Mouse (Mus musculus) limb, embryonic 13.5 days (tissue): ENCODE data around the gene Kdm6b. TPM values are rescaled to one million over a fixed set of nuclear protein-coding genes. Genes with fewer than 3 reads are reported as not detected.

Experiments
- ATAC-seq: fragments of 200-750 bp; cut with Nextera tagmentation; 2 replicates; pipeline ENCODE4 v1.8.0; 2017; ENCODE audit warnings: low read depth, moderate number of reproducible peaks, moderate TSS enrichment; ENCODE audit not compliant: low FRiP score
- H3K27ac ChIP-seq: fragments of 300-500 bp; sonication (generic); 2 replicates; pipeline ENCODE4 v1.5.1; 2015; ENCODE audit warnings: inconsistent platforms, mild to moderate bottlenecking, moderate library complexity
- H3K27me3 ChIP-seq: fragments of 300-500 bp; sonication (generic); 2 replicates; pipeline ENCODE4 v1.6.1; 2015; ENCODE audit warnings: mild to moderate bottlenecking, inconsistent platforms
- H3K36me3 ChIP-seq: fragments of 300-500 bp; sonication (generic); 2 replicates; pipeline ENCODE4 v1.6.1; 2015; ENCODE audit warnings: inconsistent platforms, mild to moderate bottlenecking, moderate library complexity
- H3K4me1 ChIP-seq: fragments of 300-500 bp; sonication (generic); 2 replicates; pipeline ENCODE4 v1.6.1; 2015; ENCODE audit warnings: inconsistent platforms
- H3K4me2 ChIP-seq: fragments of 300-500 bp; sonication (generic); replicated peaks from 2 replicates; pipeline ENCODE4 v1.6.1; 2015; ENCODE audit warnings: inconsistent platforms, mild to moderate bottlenecking, moderate library complexity
- H3K4me3 ChIP-seq: fragments of 300-500 bp; sonication (generic); 2 replicates; pipeline ENCODE4 v1.5.1; 2015; ENCODE audit warnings: moderate library complexity, mild to moderate bottlenecking, inconsistent platforms
- H3K9ac ChIP-seq: fragments of 300-500 bp; sonication (generic); 2 replicates; pipeline ENCODE4 v1.6.1; 2015; ENCODE audit warnings: mild to moderate bottlenecking, inconsistent platforms
- H3K9me3 ChIP-seq: fragments of 300-500 bp; sonication (generic); 2 replicates; pipeline ENCODE4 v1.6.1; 2016; ENCODE audit warnings: inconsistent platforms
- WGBS: fragments of 180-500 bp; shearing (Covaris S2); methylation state at CpG from one replicate; pipeline ENCODE4 v1.1.7; 2015; 5-methylcytosine and 5-hydroxymethylcytosine counted together
- polyA plus RNA-seq: library from polyadenylated mRNA; unstranded; fragments of >200 nt; fragmentation: Nextera tagmentation; extraction: Ambion mirVana; gene quantifications from 2 replicates; pipeline ENCODE4 v1.2.1, GENCODE M21; 2015

Kdm6b gene
- polyA plus RNA-seq, 1 experiment from 2014 or later = 47.3 TPM

DNA sequence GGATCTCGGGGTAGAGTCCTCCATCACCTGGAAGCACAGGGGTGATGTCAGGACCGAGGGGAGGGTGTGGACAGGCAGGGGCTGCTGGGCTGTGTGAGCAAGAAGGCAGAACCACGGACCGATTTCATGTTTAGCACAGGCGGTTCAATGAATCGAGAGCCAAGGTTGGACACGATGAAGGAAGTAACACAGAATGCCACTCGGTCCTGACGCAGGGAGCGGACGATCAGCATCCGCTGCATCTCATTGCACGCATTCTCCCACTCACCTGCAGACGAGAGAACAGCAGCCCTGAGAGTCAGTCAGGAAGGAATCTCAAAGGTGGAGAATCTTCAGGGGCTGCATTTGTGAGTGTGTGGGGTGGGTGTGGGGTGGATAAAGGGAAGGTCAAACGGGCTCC lies 17.2 kb upstream of the Kdm6b start:
- H3K4me1 ChIP-seq = peaks cover 19% of the 10 kb centered on the region
- no peak overlapping the region for H3K27ac ChIP-seq
- ATAC-seq = no peak
- H3K9me3 ChIP-seq = no peaks in the 10 kb centered on the region
- 85% methylated on average over 15 of the region's 15 CpGs for WGBS
- H3K4me2 ChIP-seq = no peak overlapping the region
- H3K4me3 ChIP-seq = no peak overlapping the region
- H3K27me3 ChIP-seq = 0 out of 2 replicates have a peak, but pooled peaks cover 2% of the 10 kb centered on the region
- no peak overlapping the region for H3K9ac ChIP-seq
- no peaks in the 10 kb centered on the region for H3K36me3 ChIP-seq

DNA sequence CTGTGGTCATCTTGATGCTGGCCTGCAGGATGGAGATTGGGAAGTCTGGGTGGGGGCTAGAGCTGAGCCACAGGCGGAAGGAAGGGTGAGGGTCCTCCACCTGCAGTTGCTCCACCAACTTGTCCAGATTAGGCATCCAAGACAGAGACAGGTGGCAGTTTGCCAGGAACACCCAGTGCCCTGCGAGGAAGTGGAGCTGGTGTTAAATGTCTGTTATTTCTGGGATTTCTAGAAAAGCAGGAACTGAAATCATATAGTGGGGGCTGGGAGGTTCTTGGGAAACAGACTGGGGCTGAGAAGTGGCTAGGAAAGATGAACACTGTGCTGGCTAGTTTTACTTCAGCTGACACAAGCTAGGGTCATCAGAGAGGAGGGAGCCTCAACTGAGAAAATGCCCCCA lies 15.8 kb upstream of the Kdm6b start:
- Histone ChIP-seq H3K4me3 (no peak overlapping the region), H3K4me2 (peak overlapping the region; percentile 4; the same call in 1 of the 2 replicates), H3K27ac (no peak overlapping the region; the same call in 1 of the 2 replicates), H3K9me3 (no peaks in the 10 kb centered on the region), H3K9ac (no peak overlapping the region; the same call in 1 of the 2 replicates), H3K36me3 (no peaks in the 10 kb centered on the region), H3K4me1 (peaks cover 19% of the 10 kb centered on the region), H3K27me3 (0 out of 2 replicates have a peak, but pooled peaks cover 2% of the 10 kb centered on the region)
- no peak for ATAC-seq
- 31% methylated on average over 2 of the region's 2 CpGs for WGBS

DNA sequence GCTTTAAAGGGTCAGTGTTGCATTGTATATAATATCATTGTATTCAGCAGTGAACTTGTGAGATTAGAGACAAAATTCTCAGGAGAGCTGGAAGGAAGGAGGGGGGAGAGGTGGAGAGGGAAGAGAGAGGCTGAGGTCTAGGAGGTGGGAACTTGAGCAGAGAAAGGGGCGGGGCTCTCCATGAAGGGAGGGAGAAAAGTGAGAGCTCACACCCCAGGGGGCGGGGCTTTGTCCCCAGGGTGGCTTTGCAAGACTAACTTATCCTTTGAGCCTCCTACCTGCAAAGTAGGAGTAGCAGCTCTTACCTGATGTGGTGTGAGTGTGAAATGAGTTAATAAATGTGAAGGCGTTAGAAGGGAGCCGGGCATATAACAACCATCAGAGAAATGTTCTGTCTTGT lies 15.3 kb upstream of the Kdm6b start:
- Histone ChIP-seq H3K9me3 (no peaks in the 10 kb centered on the region), H3K27me3 (0 out of 2 replicates have a peak, but pooled peaks cover 5% of the 10 kb centered on the region), H3K27ac (no peak overlapping the region; the same call in 1 of the 2 replicates), H3K4me3 (no peak overlapping the region), H3K9ac (no peak overlapping the region), H3K36me3 (no peaks in the 10 kb centered on the region), H3K4me1 (peaks cover 19% of the 10 kb centered on the region), H3K4me2 (no peak overlapping the region)
- WGBS = 22% methylated on average over 4 of the region's 4 CpGs
- no peak for ATAC-seq

DNA sequence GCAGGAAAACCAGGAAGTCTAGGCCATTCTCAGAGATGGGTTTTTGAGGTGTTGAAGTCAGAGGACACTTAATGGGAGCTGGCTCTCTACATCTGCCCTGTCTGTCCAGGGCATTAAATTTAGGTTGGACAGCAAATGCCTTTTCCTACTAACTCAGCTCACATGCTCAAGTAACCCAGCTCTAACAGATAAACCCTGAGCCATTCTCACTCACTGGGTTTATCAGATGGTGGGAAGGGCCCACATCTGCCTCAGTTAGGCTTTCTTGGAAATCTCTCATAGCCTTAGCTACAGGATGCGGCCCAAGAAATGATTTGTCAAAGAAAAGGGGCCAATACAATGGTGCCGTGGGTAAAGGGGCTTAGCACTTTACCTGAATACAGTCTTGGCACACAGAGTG lies 12.8 kb upstream of the Kdm6b start:
- no peak for ATAC-seq
- WGBS = 78% methylated on average over 2 of the region's 2 CpGs

DNA sequence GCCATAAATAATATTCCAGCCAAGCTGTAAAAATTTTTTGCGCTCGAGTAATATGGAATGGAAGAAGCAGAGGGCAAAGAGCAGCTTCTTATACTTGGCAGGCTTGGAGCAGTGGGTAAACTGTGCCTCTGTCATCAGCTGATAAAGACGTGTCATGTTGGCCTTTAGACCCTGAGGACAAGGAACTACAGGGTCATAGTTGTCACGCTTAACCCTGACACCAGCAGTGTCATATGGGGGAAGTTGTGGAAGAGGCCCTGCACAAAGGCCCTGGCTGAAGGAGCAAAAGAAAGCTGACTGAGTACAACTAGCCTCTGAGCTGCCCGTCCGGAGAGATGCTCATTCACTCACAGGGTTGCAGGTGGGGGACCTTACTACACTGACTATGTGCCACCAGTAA lies 10.4 kb upstream of the Kdm6b start:
- WGBS = 75% methylated on average over 6 of the region's 6 CpGs
- Histone ChIP-seq H3K4me1 (peaks cover 31% of the 10 kb centered on the region), H3K4me2 (no peak overlapping the region), H3K36me3 (no peaks in the 10 kb centered on the region), H3K27ac (no peak overlapping the region), H3K27me3 (peaks cover 32% of the 10 kb centered on the region), H3K9ac (no peak overlapping the region), H3K4me3 (no peak overlapping the region), H3K9me3 (no peaks in the 10 kb centered on the region)
- ATAC-seq = no peak

More for the DNA sequence above, 12.8 kb upstream of the Kdm6b start:
- Histone ChIP-seq H3K27me3 (peaks cover 26% of the 10 kb centered on the region), H3K36me3 (no peaks in the 10 kb centered on the region), H3K4me2 (no peak overlapping the region), H3K9me3 (no peaks in the 10 kb centered on the region), H3K4me1 (peaks cover 18% of the 10 kb centered on the region), H3K4me3 (no peak overlapping the region), H3K9ac (no peak overlapping the region), H3K27ac (no peak overlapping the region)

DNA sequence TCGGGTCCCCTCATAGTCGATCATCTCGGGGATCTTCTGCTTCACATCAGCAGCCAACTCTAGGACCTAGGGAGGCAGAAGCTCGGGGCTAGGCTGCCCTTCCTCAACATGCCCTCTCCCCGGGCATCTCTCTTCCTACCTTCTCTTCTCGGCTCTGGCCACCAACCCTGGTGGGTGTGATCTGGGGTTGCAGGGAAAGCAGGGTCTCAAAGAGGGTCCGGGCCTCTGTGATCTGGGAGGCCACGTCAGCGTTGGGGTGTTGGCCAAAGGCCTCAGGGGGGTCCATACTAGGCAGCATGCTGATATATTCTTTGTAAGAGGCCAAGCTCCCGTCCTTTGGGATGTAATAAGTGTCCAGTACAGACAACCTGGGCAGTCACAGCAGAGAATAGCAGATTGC lies 9.4 kb upstream of the Kdm6b start:
- Histone ChIP-seq H3K27me3 (peaks cover 32% of the 10 kb centered on the region), H3K36me3 (no peaks in the 10 kb centered on the region), H3K4me1 (peaks cover 26% of the 10 kb centered on the region), H3K9ac (no peak overlapping the region), H3K4me3 (no peak overlapping the region), H3K9me3 (no peaks in the 10 kb centered on the region), H3K27ac (no peak overlapping the region), H3K4me2 (no peak overlapping the region)
- no peak for ATAC-seq
- 89% methylated on average over 10 of the region's 10 CpGs for WGBS

DNA sequence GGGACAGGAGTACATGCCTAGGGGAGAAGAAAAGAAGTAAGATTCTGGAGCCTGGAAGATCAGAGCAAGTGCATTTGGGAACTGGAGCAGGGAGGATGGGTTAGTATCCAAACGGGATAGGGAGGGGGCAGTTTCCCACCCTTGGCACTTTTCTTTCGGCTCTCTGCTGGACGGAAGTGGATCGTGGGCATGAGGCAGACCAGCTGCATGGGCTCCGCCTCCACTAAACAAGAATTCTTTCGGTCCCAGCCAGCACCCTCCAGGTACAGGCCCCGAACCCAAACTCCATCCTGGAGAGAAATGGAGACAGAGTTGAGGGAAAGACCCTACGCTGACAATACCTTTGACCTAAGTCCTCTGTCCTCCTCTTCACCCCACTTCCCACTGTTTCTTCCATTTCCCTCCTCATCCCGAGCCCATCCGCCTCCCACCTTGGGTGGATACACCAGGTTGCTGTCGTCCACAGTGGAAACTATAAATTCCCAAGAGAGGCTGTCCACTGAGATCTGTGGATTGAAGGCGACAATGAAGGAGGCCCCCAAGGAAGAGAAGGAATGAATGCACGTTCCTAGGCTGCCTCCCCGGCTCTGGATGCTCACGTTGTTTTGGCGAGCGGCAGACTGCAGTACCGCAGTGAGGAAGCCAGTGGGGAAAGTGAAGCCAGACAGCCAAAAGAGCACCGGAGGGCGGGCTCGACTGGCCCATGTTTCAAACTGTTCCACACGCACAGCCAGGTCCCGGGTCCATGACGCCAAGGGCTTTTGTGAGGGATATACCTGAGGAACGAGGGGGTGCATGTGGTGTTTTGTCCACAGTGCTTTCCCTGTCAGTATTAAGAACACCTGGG lies 7.9 kb upstream of the Kdm6b start:
- 15% methylated on average over 25 of the region's 25 CpGs for WGBS

DNA sequence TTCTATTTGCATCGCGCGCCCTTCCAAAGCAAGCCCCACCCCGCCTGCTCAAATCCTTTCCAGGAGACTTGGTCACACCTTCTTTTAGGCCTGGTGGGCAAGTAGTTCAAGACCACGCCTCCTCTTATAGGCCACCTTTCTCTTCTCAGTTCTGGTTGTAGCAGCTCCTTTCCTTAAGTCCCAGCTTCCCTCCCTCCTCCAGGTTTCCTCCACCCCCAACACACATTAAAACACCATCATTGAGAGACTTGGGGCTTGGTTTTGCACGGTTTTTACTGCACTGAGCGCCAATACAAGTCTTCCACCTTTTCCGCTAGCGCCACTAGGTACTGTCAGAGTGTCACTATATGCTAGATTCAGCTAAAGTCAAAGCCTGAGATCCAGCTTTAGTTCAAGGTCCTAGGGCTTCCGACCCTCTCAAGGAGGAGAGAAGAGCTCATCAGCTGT lies 7.1 kb upstream of the Kdm6b start:
- H3K4me1 ChIP-seq = peaks cover 35% of the 10 kb centered on the region

More for the DNA sequence above, 7.9 kb upstream of the Kdm6b start:
- Histone ChIP-seq H3K4me3 (peak overlapping the region; percentile 82), H3K36me3 (no peaks in the 10 kb centered on the region), H3K4me1 (peaks cover 35% of the 10 kb centered on the region), H3K9ac (peak overlapping the region; percentile 63; the same call in 1 of the 2 replicates), H3K4me2 (peak overlapping the region; percentile 74), H3K27ac (no peak overlapping the region), H3K27me3 (peaks cover 31% of the 10 kb centered on the region), H3K9me3 (no peaks in the 10 kb centered on the region)
- no peak for ATAC-seq

DNA sequence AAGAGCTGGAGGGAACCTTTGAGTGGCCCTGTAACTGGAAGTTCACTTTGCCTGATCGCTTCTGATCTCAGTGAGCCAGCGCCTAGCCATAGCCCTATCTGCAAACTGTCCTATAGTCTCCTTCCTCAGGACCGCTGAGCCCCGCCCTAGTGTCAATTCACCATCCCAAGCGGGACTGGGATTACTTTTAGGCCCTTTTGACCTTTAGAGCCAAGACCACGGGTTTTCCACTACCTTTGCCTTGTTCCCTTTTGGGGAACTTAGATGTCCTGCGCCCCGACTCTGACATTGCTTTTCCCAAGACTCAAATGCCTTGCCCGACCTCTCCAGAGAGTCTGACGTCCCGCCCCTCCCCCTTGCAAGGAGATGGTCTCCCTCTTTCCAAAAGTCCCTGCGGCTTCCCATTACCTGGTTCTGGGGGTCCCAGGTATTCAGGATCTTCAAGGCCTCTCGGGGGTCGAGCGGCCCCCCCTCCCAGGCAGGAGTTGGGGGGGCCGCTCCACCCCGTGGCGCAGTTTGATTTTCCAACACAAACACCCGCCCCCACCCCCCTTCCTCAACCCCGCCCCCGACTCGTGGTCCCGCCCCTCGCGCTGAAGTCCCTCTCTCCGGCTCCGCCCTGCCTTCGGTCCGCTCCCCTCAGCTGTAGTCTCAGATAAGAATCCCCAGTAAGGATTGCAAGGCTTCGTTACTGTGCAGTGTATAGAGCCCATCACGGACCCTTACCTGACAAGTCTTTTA lies 6.5 kb upstream of the Kdm6b start:
- ATAC-seq = no peak
- WGBS = under 1% methylated on average over 28 of the region's 31 CpGs
- Histone ChIP-seq H3K36me3 (no peaks in the 10 kb centered on the region), H3K4me3 (peak overlapping the region; percentile 82), H3K4me1 (peaks cover 38% of the 10 kb centered on the region), H3K4me2 (peak overlapping the region; percentile 74), H3K9me3 (no peaks in the 10 kb centered on the region), H3K27ac (peak overlapping the region; percentile 85), H3K9ac (peak overlapping the region; percentile 63), H3K27me3 (peaks cover 30% of the 10 kb centered on the region)

More for the DNA sequence above, 7.1 kb upstream of the Kdm6b start:
- Histone ChIP-seq H3K36me3 (no peaks in the 10 kb centered on the region), H3K4me2 (peak overlapping the region; percentile 74), H3K27ac (0 out of 2 replicates have a peak overlapping the region, but pooled peaks have one; percentile 0), H3K4me3 (peak overlapping the region; percentile 82), H3K9ac (peak overlapping the region; percentile 63), H3K27me3 (peaks cover 30% of the 10 kb centered on the region), H3K9me3 (no peaks in the 10 kb centered on the region)
- 12% methylated on average over 10 of the region's 10 CpGs for WGBS
- no peak for ATAC-seq

DNA sequence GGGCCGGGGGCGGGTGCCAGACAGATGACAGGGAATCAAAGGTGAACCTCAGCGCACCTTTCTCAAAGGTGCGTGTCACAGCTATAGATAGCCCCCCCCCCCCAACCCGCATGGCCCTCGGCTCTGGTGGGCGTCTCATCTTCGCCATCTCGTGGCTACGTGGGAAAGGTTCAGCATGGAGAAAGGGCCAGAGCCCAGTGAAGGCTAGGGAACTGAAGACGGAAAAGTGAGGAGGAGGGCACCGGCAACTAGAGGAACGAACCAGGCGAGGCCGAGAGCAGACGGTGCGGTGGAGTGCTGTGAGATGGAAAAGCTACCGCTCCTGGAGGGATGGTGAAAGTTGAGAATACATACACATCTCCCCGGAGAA lies 6.0 kb upstream of the Kdm6b start:
- ATAC-seq = no peak
- Histone ChIP-seq H3K9ac (peak overlapping the region; percentile 63), H3K27me3 (peaks cover 30% of the 10 kb centered on the region), H3K4me1 (peaks cover 44% of the 10 kb centered on the region), H3K9me3 (no peaks in the 10 kb centered on the region), H3K4me3 (peak overlapping the region; percentile 82), H3K4me2 (peak overlapping the region; percentile 74), H3K36me3 (no peaks in the 10 kb centered on the region), H3K27ac (peak overlapping the region; percentile 85)
- WGBS = under 1% methylated on average over 19 of the region's 19 CpGs

DNA sequence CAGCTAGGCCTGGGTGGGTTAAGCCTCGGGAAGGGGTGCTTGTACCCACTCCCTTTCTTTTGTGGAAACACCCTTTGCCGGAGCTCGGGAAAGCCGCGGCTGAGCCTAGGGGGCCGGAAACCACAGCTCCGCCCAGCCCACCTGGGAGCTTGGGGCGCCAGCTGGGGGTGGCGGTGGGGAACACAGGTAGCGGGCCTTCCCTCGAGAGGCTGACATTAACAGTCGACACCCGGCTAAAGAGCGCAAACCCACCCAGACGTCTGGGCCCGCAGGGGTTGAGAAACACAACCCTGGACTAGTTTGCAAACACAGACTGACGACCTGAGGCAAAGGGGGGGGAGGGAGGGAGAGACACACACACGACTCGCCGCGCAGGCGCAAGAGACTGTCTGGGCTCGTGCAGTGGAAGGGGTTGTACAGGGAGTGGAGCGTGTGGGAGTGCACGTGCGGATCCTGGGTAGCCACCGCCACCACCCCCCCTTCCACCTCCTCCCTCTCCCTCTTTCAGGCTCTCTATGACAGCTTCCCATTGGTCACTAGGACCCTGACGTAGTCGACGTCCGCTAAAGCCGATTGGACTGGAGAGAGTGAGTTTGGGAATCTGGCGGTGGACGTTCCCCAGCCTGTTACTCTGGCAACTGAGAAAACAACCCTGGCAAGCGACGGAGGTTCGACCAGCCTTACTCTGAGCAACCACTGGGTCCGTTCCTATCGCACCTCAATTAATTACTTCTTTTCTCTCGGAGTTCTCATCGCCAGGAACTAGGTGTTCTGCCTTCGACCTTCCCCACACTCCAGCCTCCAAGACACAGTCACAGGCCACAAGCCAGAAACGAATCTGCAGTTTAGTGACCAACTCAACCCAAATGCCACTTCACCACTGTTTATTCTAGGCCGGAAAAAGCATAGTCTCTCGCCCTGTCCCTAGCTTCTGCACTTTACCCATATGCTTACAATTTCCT lies 5.3 kb upstream of the Kdm6b start:
- ATAC-seq = peak; percentile 92
- Histone ChIP-seq H3K27me3 (peaks cover 26% of the 10 kb centered on the region), H3K4me1 (peaks cover 51% of the 10 kb centered on the region), H3K4me2 (peak overlapping the region; percentile 74), H3K9me3 (no peaks in the 10 kb centered on the region), H3K27ac (peak overlapping the region; percentile 99), H3K4me3 (peak overlapping the region; percentile 82), H3K9ac (peak overlapping the region; percentile 74), H3K36me3 (peaks cover under 1% of the 10 kb centered on the region; the same call in 1 of the 2 replicates)
- under 1% methylated on average over 45 of the region's 45 CpGs for WGBS
